ENCODE assay signal across 8 mouse cellular contexts in genomic region chr1:131060290-131061253, GRCm38 (mm10). TPM values are rescaled to one million over a fixed set of nuclear protein-coding genes. Genes with fewer than 3 reads are reported as not detected.
DNase-seq lines count a peak whose midpoint lies in the region; ATAC-seq and TF ChIP-seq lines count a peak whose summit lies in the region.

No protein-coding gene starts in this region.

- peak; percentile 66 for DNase-seq in 3T3-L1 (ENCODE audit: low read depth, low spot score)
- peak; percentile 24 to 62 for DNase-seq in CD8-positive naive resting alpha-beta T cell, adult 2 months (ENCODE audit: low read depth in 2 of 2, low spot score in 2 of 2)
- DNase-seq in heart, embryonic 10.5 days (ENCODE audit: low spot score): no peak
- DNase-seq in limb, embryonic 11.5 days (ENCODE audit: low spot score): peak; percentile 54
- peak; percentile 76 for DNase-seq in thymus, postnatal 4 days
- no peak for DNase-seq in right cerebral cortex, postnatal 25 days

- H3K4me1 ChIP-seq in cortical plate, adult 2 months (ENCODE audit: control insufficient read depth, insufficient read depth, low read length): peaks cover 1% of the 10 kb centered on the region; the same call in 1 of the 2 replicates
- peaks cover 77% of the 10 kb centered on the region for H3K4me1 ChIP-seq in heart, embryonic 10.5 days
- H3K4me1 ChIP-seq in limb, embryonic 11.5 days (ENCODE audit: control insufficient read depth, insufficient read depth, low read length): peaks cover 10% of the 10 kb centered on the region
- H3K4me1 ChIP-seq in midbrain, embryonic 16.5 days (ENCODE audit: control insufficient read depth, insufficient read depth, low read length): peaks cover 17% of the 10 kb centered on the region

- ATAC-seq in limb, embryonic 11.5 days (ENCODE audit: insufficient number of reproducible peaks, low FRiP score, low TSS enrichment, low read depth): peak; percentile 40; the same call in 1 of the 2 replicates
- ATAC-seq in midbrain, embryonic 16.5 days: peak; percentile 29; the same call in 1 of the 2 replicates

- peak; percentile 61 for TF ChIP-seq CTCF in cortical plate, adult 2 months (IDR thresholded peaks at IDR 0.05; ENCODE audit: extremely low read depth, insufficient read depth, low read length)

- H3K27me3 ChIP-seq in heart, embryonic 10.5 days (ENCODE audit: insufficient read depth, poor library complexity, severe bottlenecking): no peaks in the 10 kb centered on the region
- no peaks in the 10 kb centered on the region for H3K27me3 ChIP-seq in limb, embryonic 11.5 days (ENCODE audit: control insufficient read depth, insufficient read depth, low read length)
- H3K27me3 ChIP-seq in midbrain, embryonic 16.5 days (ENCODE audit: control insufficient read depth, insufficient read depth, low read depth, low read length): no peaks in the 10 kb centered on the region

- no peak overlapping the region for H3K4me3 ChIP-seq in cortical plate, adult 2 months (ENCODE audit: insufficient read depth, low read length)
- H3K4me3 ChIP-seq in heart, embryonic 10.5 days: no peak overlapping the region
- no peak overlapping the region for H3K4me3 ChIP-seq in limb, embryonic 11.5 days (ENCODE audit: low read depth, low read length)
- H3K4me3 ChIP-seq in midbrain, embryonic 16.5 days (ENCODE audit: low read depth, low read length): no peak overlapping the region

- H3K9ac ChIP-seq in limb, embryonic 11.5 days (ENCODE audit: low read length): no peak overlapping the region
- H3K9ac ChIP-seq in midbrain, embryonic 16.5 days (ENCODE audit: low read depth, low read length): no peak overlapping the region

- no peak for TF ChIP-seq POLR2A in cortical plate, adult 2 months (IDR thresholded peaks at IDR 0.05; ENCODE audit: extremely low read depth, insufficient read depth, low read length)

- no peak overlapping the region for H3K27ac ChIP-seq in cortical plate, adult 2 months (ENCODE audit: insufficient read depth, low read length)
- peak overlapping the region; percentile 42; the same call in 1 of the 2 replicates for H3K27ac ChIP-seq in heart, embryonic 10.5 days
- H3K27ac ChIP-seq in limb, embryonic 11.5 days (replicated peaks; ENCODE audit: low read depth, low read length): no peak overlapping the region
- no peak overlapping the region for H3K27ac ChIP-seq in midbrain, embryonic 16.5 days (ENCODE audit: low read length)

- WGBS in heart, embryonic 10.5 days: 69% methylated on average over 13 of the region's 13 CpGs
- 79% methylated on average over 13 of the region's 13 CpGs for WGBS in limb, embryonic 11.5 days
- 68% methylated on average over 13 of the region's 13 CpGs for WGBS in midbrain, embryonic 16.5 days

- no peak overlapping the region for H3K4me2 ChIP-seq in limb, embryonic 11.5 days (ENCODE audit: low read depth, severe bottlenecking)
- no peak overlapping the region for H3K4me2 ChIP-seq in midbrain, embryonic 16.5 days (ENCODE audit: low read length)

- no peaks in the 10 kb centered on the region for H3K9me3 ChIP-seq in heart, embryonic 10.5 days
- H3K9me3 ChIP-seq in limb, embryonic 11.5 days (ENCODE audit: control insufficient read depth, low read length): no peaks in the 10 kb centered on the region
- H3K9me3 ChIP-seq in midbrain, embryonic 16.5 days (replicated peaks; ENCODE audit: control insufficient read depth, low read length, poor library complexity, severe bottlenecking): no peaks in the 10 kb centered on the region

- H3K36me3 ChIP-seq in heart, embryonic 10.5 days: peaks cover 26% of the 10 kb centered on the region
- peaks cover 4% of the 10 kb centered on the region for H3K36me3 ChIP-seq in limb, embryonic 11.5 days (ENCODE audit: control insufficient read depth, insufficient read depth, low read length)
- H3K36me3 ChIP-seq in midbrain, embryonic 16.5 days (ENCODE audit: control insufficient read depth, insufficient read depth, low read length): peaks cover 3% of the 10 kb centered on the region; the same call in 1 of the 2 replicates

RNA-seq across cellular contexts. Expression of gene Mapkapk2, which starts 37.1 kb away (rescaled TPM):
- 24.5 and 26.4 TPM in 2 replicates for polyA plus RNA-seq in cortical plate, adult 2 months (2012; rRNA removed)
- polyA plus RNA-seq in heart, embryonic 10.5 days (2016; fragmentation: Nextera tagmentation; extraction: Ambion mirVana): 59.2 and 60.3 TPM in 2 replicates
- polyA plus RNA-seq in limb, embryonic 11.5 days (2014; fragmentation: Nextera tagmentation; extraction: Ambion mirVana): 43.5 and 47.6 TPM in 2 replicates
- polyA plus RNA-seq in midbrain, embryonic 16.5 days (2015; fragmentation: Nextera tagmentation; extraction: Ambion mirVana): 12.6 and 14.9 TPM in 2 replicates

RNA-seq across cellular contexts. Expression of gene Il10, which starts 40.9 kb away (rescaled TPM):
- not detected in 2 replicates for polyA plus RNA-seq in cortical plate, adult 2 months (2012; rRNA removed)
- not detected in 2 replicates for polyA plus RNA-seq in heart, embryonic 10.5 days (2016; fragmentation: Nextera tagmentation; extraction: Ambion mirVana)
- polyA plus RNA-seq in limb, embryonic 11.5 days (2014; fragmentation: Nextera tagmentation; extraction: Ambion mirVana): 0.24 TPM in 1 of 2 replicates, not detected in the other
- not detected in 2 replicates for polyA plus RNA-seq in midbrain, embryonic 16.5 days (2015; fragmentation: Nextera tagmentation; extraction: Ambion mirVana)

Comparison
In these comparisons a context has a peak if more than half of its experiments do, and no peak if none do; other contexts are left out.
1. DNase-seq: peak in 3T3-L1 (single experiment), CD8-positive naive resting alpha-beta T cell, adult 2 months (2 of 2), limb, embryonic 11.5 days (single experiment) and thymus, postnatal 4 days (single experiment); none in heart, embryonic 10.5 days (single experiment) and right cerebral cortex, postnatal 25 days (single experiment).